Mouse (Mus musculus) hindbrain, embryonic 13.5 days (tissue): ENCODE data around the gene Ppm1m. TPM values are rescaled to one million over a fixed set of nuclear protein-coding genes. Genes with fewer than 3 reads are reported as not detected.

Source experiments
- ATAC-seq: fragments of 200-750 bp; cut with Nextera tagmentation; 2 replicates; pipeline ENCODE4 v1.8.0; 2017; ENCODE audit warnings: moderate TSS enrichment; ENCODE audit not compliant: low FRiP score
- H3K27ac ChIP-seq: fragments of 300-500 bp; sonication (generic); 2 replicates; pipeline ENCODE4 v1.5.1; 2015; ENCODE audit warnings: inconsistent platforms, mild to moderate bottlenecking, moderate library complexity
- H3K27me3 ChIP-seq: fragments of 300-500 bp; sonication (generic); 2 replicates; pipeline ENCODE4 v1.6.1; 2015; ENCODE audit warnings: mild to moderate bottlenecking, inconsistent platforms
- H3K36me3 ChIP-seq: fragments of 300-500 bp; sonication (generic); 2 replicates; pipeline ENCODE4 v1.6.1; 2015; ENCODE audit warnings: mild to moderate bottlenecking, inconsistent platforms
- H3K4me1 ChIP-seq: fragments of 300-500 bp; sonication (generic); replicated peaks from 2 replicates; pipeline ENCODE4 v1.6.1; 2015; ENCODE audit warnings: inconsistent platforms
- H3K4me2 ChIP-seq: fragments of 300-500 bp; sonication (generic); 2 replicates; pipeline ENCODE4 v1.6.1; 2015; ENCODE audit warnings: inconsistent platforms, mild to moderate bottlenecking, moderate library complexity
- H3K4me3 ChIP-seq: fragments of 300-500 bp; sonication (generic); 2 replicates; pipeline ENCODE4 v1.5.1; 2015; ENCODE audit warnings: mild to moderate bottlenecking, inconsistent platforms
- H3K9ac ChIP-seq: fragments of 300-500 bp; sonication (generic); 2 replicates; pipeline ENCODE4 v1.6.1; 2015; ENCODE audit warnings: mild to moderate bottlenecking, inconsistent platforms
- H3K9me3 ChIP-seq: fragments of 300-500 bp; sonication (generic); 2 replicates; pipeline ENCODE4 v1.6.1; 2016; ENCODE audit warnings: inconsistent platforms
- WGBS: fragments of 180-500 bp; shearing (Covaris S2); methylation state at CpG from one replicate; pipeline ENCODE4 v1.1.7; 2015; 5-methylcytosine and 5-hydroxymethylcytosine counted together
- polyA plus RNA-seq: library from polyadenylated mRNA; unstranded; fragments of >200 nt; fragmentation: Nextera tagmentation; extraction: Ambion mirVana; gene quantifications from 2 replicates; pipeline ENCODE4 v1.2.1, GENCODE M21; 2015

Gene Ppm1m
- polyA plus RNA-seq, 1 experiment from 2014 or later, result 19.0 TPM

- no peak overlapping the region for H3K27ac ChIP-seq
- peaks cover 19% of the 10 kb centered on the region; the same call in 1 of the 2 replicates for H3K27me3 ChIP-seq
- 0 out of 2 replicates have a peak, but pooled peaks cover 6% of the 10 kb centered on the region for H3K36me3 ChIP-seq
- no peak overlapping the region for H3K9ac ChIP-seq
- peaks cover 34% of the 10 kb centered on the region for H3K4me1 ChIP-seq
- WGBS, result 94% methylated on average over 9 of the region's 9 CpGs
- ATAC-seq, result no peak
- no peaks in the 10 kb centered on the region for H3K9me3 ChIP-seq
- H3K4me2 ChIP-seq, result no peak overlapping the region
- no peak overlapping the region for H3K4me3 ChIP-seq
Measured at GRCm38 (mm10) chr9:106197732-106198131, 1.8 kb downstream of the Ppm1m start.

DNA sequence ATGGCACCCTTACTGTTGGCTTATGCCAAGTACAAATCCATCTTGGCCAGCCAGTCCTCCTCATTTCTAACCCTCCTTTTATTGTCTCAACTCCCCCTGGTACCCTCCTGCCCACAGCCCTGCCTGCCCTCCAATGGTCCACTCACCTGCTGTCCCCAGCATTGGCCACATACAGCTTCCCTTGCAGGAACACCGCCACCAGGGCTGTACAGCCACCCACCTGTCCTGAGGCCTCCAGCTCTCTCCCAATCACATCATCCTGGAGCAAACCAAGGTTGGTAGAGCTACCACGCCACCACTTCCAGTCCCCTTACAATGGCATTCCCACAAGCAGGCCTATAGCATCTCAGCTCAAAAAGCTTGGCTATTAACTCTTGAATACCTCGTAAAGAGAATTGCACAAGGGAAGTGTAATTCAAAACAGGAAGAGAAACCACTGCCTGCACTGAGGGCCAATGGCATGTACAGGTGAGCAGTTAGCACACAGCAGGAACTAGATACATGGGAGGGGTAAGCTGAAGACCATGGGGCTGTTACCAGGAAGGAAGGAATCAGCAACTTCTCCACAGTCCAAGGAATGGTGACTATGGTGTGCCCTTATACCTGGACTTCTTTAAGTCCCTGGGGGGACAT lies 2.3 kb downstream of the Ppm1m start:
- WGBS, result 96% methylated on average over 3 of the region's 3 CpGs
- H3K36me3 ChIP-seq, result peaks cover 9% of the 10 kb centered on the region
- ATAC-seq, result no peak
- H3K27ac ChIP-seq, result no peak overlapping the region
- no peak overlapping the region for H3K9ac ChIP-seq
- H3K27me3 ChIP-seq, result peaks cover 19% of the 10 kb centered on the region; the same call in 1 of the 2 replicates
- H3K9me3 ChIP-seq, result no peaks in the 10 kb centered on the region
- H3K4me1 ChIP-seq, result peaks cover 32% of the 10 kb centered on the region
- H3K4me3 ChIP-seq, result no peak overlapping the region
- H3K4me2 ChIP-seq, result no peak overlapping the region

GRCm38 (mm10) chr9:106195693-106196092 lies 3.9 kb downstream of the Ppm1m start:
- H3K36me3 ChIP-seq, result peaks cover 23% of the 10 kb centered on the region
- ATAC-seq, result peak; percentile 36
- H3K27me3 ChIP-seq, result peaks cover 19% of the 10 kb centered on the region; the same call in 1 of the 2 replicates
- H3K4me3 ChIP-seq, result no peak overlapping the region
- peak overlapping the region; percentile 58 for H3K9ac ChIP-seq
- peaks cover 30% of the 10 kb centered on the region for H3K4me1 ChIP-seq
- 0 out of 2 replicates have a peak overlapping the region, but pooled peaks have one; percentile 10 for H3K4me2 ChIP-seq
- H3K27ac ChIP-seq, result peak overlapping the region; percentile 79
- H3K9me3 ChIP-seq, result no peaks in the 10 kb centered on the region
- WGBS, result 63% methylated on average over 8 of the region's 8 CpGs

GRCm38 (mm10) chr9:106193930-106194807 lies 5.4 kb downstream of the Ppm1m start:
- no peaks in the 10 kb centered on the region for H3K9me3 ChIP-seq
- WGBS, result 92% methylated on average over 8 of the region's 8 CpGs
- H3K4me3 ChIP-seq, result no peak overlapping the region
- ATAC-seq, result no peak
- no peak overlapping the region for H3K27ac ChIP-seq
- H3K27me3 ChIP-seq, result 0 out of 2 replicates have a peak, but pooled peaks cover 4% of the 10 kb centered on the region
- no peak overlapping the region; the same call in 1 of the 2 replicates for H3K9ac ChIP-seq
- peaks cover 23% of the 10 kb centered on the region for H3K4me1 ChIP-seq
- H3K4me2 ChIP-seq, result no peak overlapping the region
- H3K36me3 ChIP-seq, result peaks cover 38% of the 10 kb centered on the region

- Histone ChIP-seq H3K9ac (no peak overlapping the region), H3K27me3 (0 out of 2 replicates have a peak, but pooled peaks cover 3% of the 10 kb centered on the region), H3K4me2 (no peak overlapping the region), H3K4me3 (no peak overlapping the region), H3K4me1 (peaks cover 11% of the 10 kb centered on the region), H3K27ac (no peak overlapping the region), H3K9me3 (no peaks in the 10 kb centered on the region), H3K36me3 (peaks cover 50% of the 10 kb centered on the region)
- ATAC-seq, result no peak
- 95% methylated on average over 1 of the region's 1 CpGs for WGBS
Measured at GRCm38 (mm10) chr9:106192998-106193397, 6.5 kb downstream of the Ppm1m start.

GRCm38 (mm10) chr9:106192024-106192423 lies 7.5 kb downstream of the Ppm1m start:
- H3K9ac ChIP-seq, result no peak overlapping the region
- peaks cover 59% of the 10 kb centered on the region for H3K36me3 ChIP-seq
- no peak for ATAC-seq
- H3K27ac ChIP-seq, result no peak overlapping the region
- H3K4me3 ChIP-seq, result no peak overlapping the region
- H3K4me2 ChIP-seq, result no peak overlapping the region
- H3K27me3 ChIP-seq, result no peaks in the 10 kb centered on the region
- WGBS, result 93% methylated on average over 8 of the region's 8 CpGs
- H3K4me1 ChIP-seq, result peaks cover 11% of the 10 kb centered on the region
- no peaks in the 10 kb centered on the region for H3K9me3 ChIP-seq

- peaks cover 66% of the 10 kb centered on the region for H3K36me3 ChIP-seq
- H3K4me3 ChIP-seq, result no peak overlapping the region
- no peak for ATAC-seq
- H3K27ac ChIP-seq, result no peak overlapping the region
- 88% methylated on average over 1 of the region's 1 CpGs for WGBS
- H3K27me3 ChIP-seq, result no peaks in the 10 kb centered on the region
- no peaks in the 10 kb centered on the region for H3K9me3 ChIP-seq
- H3K9ac ChIP-seq, result no peak overlapping the region
- H3K4me1 ChIP-seq, result peaks cover 11% of the 10 kb centered on the region
- H3K4me2 ChIP-seq, result no peak overlapping the region
Measured at GRCm38 (mm10) chr9:106191355-106191754, 8.2 kb downstream of the Ppm1m start.

DNA sequence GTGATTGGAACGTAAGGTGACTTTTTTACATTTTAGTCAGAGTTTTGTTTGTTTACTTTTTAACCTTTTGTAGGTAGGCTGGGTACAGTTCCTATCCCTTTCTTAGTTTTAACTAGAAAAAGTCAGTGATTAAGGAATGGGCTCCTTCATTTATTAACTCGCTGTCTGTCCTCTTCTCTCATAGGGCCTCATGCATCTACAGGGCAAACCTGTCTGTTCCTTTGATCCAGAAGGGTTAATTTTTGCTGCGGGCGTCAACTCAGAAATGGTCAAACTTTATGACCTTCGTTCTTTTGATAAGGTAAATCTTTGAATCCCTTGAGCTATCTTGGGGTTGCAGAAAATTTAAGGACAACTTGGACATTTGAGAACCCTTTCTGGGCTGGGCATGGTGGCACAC lies 15.6 kb downstream of the Ppm1m start:
- H3K4me2 ChIP-seq, result no peak overlapping the region
- no peak overlapping the region for H3K4me3 ChIP-seq
- no peak overlapping the region for H3K27ac ChIP-seq
- no peak for ATAC-seq
- H3K27me3 ChIP-seq, result no peaks in the 10 kb centered on the region
- no peaks in the 10 kb centered on the region for H3K4me1 ChIP-seq
- H3K36me3 ChIP-seq, result peaks cover 98% of the 10 kb centered on the region
- no peaks in the 10 kb centered on the region for H3K9me3 ChIP-seq
- 97% methylated on average over 5 of the region's 5 CpGs for WGBS
- H3K9ac ChIP-seq, result no peak overlapping the region

GRCm38 (mm10) chr9:106182146-106182545 lies 17.4 kb downstream of the Ppm1m start:
- H3K4me3 ChIP-seq, result no peak overlapping the region
- peaks cover 96% of the 10 kb centered on the region for H3K36me3 ChIP-seq
- no peak overlapping the region for H3K4me2 ChIP-seq
- no peak overlapping the region for H3K27ac ChIP-seq
- no peaks in the 10 kb centered on the region for H3K9me3 ChIP-seq
- ATAC-seq, result no peak
- no peaks in the 10 kb centered on the region for H3K27me3 ChIP-seq
- no peak overlapping the region for H3K9ac ChIP-seq
- no peaks in the 10 kb centered on the region for H3K4me1 ChIP-seq
- 92% methylated on average over 4 of the region's 4 CpGs for WGBS

DNA sequence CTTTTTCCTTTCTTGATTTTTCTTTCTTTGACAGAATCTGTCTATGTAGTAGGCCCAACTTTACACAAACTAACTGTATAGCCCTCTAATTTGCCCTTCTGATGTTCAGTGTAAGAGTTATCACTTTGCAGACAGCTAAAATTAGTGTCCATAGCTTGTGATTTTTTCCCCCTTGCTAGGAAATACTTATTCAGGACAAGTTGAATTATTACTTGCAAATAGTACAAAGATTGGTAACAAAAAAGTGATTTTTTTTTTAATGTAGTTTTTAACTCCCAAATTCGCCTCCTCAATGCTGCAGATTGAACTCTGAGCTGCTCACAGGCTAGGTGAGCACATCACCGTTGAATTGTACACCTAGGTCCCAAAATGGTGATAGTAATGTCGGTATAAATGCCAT lies 19.6 kb downstream of the Ppm1m start:
- H3K9ac ChIP-seq, result no peak overlapping the region
- peaks cover 83% of the 10 kb centered on the region for H3K36me3 ChIP-seq
- H3K4me1 ChIP-seq, result peaks cover 15% of the 10 kb centered on the region
- no peak overlapping the region for H3K4me3 ChIP-seq
- ATAC-seq, result no peak
- 98% methylated on average over 3 of the region's 3 CpGs for WGBS
- no peak overlapping the region for H3K4me2 ChIP-seq
- H3K27me3 ChIP-seq, result no peaks in the 10 kb centered on the region
- no peak overlapping the region for H3K27ac ChIP-seq
- no peaks in the 10 kb centered on the region for H3K9me3 ChIP-seq

DNA sequence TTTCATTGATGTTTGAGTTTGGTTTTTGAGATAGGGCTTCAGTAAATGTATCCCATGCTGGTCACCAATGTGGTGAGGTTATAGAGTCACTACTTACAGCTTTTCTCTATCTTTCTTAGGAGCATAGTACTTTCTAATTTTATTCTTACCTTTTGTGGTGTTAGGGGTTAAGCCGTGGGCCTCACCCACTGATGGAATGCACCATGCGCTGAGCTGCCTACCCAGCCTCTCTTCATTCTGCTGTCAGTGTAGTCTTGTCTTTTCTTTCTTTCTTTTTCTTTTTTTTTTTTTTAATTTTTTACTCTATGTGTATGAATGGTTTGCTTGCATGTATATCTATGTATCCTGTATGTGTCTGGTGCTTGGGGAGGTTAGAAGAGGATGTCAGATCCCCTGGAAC lies 20.1 kb downstream of the Ppm1m start:
- no peaks in the 10 kb centered on the region for H3K9me3 ChIP-seq
- H3K4me2 ChIP-seq, result no peak overlapping the region
- no peak overlapping the region for H3K9ac ChIP-seq
- H3K36me3 ChIP-seq, result peaks cover 78% of the 10 kb centered on the region
- no peak overlapping the region for H3K4me3 ChIP-seq
- no peak overlapping the region for H3K27ac ChIP-seq
- WGBS, result 84% methylated on average over 2 of the region's 2 CpGs
- peaks cover 19% of the 10 kb centered on the region for H3K4me1 ChIP-seq
- no peak for ATAC-seq
- no peaks in the 10 kb centered on the region for H3K27me3 ChIP-seq

GRCm38 (mm10) chr9:106177799-106178198 lies 21.7 kb downstream of the Ppm1m start:
- Histone ChIP-seq H3K4me2 (no peak overlapping the region), H3K27me3 (no peaks in the 10 kb centered on the region), H3K27ac (no peak overlapping the region), H3K4me3 (no peak overlapping the region), H3K9ac (no peak overlapping the region), H3K4me1 (peaks cover 35% of the 10 kb centered on the region), H3K9me3 (no peaks in the 10 kb centered on the region), H3K36me3 (peaks cover 62% of the 10 kb centered on the region)
- 91% methylated on average over 6 of the region's 6 CpGs for WGBS
- ATAC-seq, result no peak
